Mouse (Mus musculus): ENCODE results near the gene Lrmda. TPM values are rescaled to one million over a fixed set of nuclear protein-coding genes. Genes with fewer than 3 reads are reported as not detected.

Lrmda gene
- polyA plus RNA-seq, 1 experiment: 0.14 TPM

DNA sequence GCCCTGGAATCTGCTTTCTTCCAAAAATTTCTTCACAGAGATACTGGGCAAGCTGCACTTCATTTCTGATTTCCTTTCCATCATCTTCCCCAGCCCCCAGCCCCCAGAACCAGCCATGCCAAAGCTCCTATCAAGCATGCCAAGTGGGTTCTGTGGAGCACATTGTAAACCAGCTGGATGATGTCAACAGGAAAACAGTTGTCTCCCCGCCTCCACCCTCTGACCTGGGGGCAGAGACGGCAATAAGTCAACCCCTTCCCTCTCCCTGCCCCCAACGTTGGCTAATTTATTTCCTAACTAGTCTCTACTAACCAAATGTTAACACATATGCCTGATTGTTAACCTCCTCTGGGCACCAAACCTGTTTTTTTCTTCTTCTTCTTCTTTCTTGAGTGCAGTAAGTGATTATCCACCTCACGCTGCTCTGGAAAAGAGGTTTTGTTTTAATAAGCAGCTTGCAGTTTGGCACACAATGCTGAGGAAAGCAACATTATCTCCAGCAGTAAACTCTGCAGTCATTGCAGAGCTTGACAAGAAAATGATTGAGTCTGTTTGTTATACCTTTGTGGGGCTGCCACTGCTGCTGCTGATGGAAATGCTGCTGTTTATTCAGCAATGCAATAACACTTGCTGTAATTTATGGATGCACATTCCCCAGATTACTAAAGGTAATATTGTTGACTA is 128.0 kb downstream of the Lrmda start:
- no peak for DNase-seq (ENCODE audit: extremely low spot score in 1 of 2, low spot score in 1 of 2)

DNA sequence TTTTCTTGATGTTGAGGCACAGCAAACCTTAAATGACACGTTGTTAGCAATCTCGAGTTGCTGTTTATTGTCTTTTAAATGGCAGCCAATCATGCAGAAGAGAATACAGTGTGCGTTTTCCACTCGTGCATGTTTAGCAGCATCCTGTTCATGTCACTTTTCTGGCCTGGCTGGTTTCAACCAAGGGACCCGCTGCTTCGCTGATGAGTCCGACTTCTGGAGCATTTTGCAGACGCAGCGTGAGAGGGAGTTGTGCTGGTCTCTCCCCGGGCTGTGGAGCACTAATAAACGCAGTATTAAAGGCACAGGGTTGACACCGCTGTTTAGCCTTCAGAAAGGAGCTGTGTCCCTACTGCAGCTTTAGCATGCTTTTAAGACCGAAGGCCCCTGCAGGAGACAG is 133.2 kb downstream of the Lrmda start:
- DNase-seq (ENCODE audit: extremely low spot score in 1 of 2, low spot score in 1 of 2): no peak

DNA sequence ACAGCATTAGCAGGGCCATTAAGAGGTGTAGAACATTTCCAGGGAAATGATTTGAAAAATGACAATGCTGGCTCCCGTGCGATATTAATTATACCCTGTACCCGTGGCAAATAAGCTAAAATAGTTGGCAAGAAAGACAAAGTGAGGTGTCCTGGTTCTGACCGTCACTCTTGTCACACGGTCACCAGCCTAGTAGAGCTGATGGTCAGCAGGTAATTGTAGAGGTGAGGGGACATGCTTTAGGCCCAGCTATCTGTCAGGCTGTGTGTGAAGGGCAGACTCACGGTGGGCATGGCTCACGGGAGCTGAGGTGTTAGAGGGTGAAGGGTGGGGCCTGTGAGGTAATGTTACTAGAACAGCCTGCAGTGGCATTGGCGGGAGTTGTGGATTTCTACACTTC is 134.6 kb downstream of the Lrmda start:
- DNase-seq (ENCODE audit: extremely low spot score in 1 of 2, low spot score in 1 of 2): no peak

DNA sequence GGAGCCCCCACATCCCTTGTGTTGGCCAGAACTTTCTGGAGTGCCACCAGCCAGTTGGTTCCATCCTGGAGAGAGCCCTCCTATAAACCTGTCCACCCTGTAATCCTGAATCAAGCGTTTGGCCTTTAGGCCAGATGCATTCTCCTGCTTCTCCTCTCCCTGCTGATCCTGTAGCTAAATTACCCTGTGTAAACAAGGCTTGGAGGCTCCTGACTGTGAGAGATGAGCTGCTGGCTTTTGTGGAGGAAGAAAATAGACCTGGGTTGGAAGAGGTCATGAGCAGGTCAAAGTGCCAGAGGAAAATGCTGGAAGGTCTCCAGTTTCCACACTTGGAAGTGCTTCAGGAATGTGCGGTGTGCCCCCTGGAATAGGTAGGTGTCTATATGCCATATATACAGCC is 135.5 kb downstream of the Lrmda start:
- DNase-seq (ENCODE audit: extremely low spot score in 1 of 2, low spot score in 1 of 2): no peak

GRCm38 (mm10) chr14:22155512-22156026 is 136.1 kb downstream of the Lrmda start:
- no peak for DNase-seq (ENCODE audit: extremely low spot score in 1 of 2, low spot score in 1 of 2)

DNA sequence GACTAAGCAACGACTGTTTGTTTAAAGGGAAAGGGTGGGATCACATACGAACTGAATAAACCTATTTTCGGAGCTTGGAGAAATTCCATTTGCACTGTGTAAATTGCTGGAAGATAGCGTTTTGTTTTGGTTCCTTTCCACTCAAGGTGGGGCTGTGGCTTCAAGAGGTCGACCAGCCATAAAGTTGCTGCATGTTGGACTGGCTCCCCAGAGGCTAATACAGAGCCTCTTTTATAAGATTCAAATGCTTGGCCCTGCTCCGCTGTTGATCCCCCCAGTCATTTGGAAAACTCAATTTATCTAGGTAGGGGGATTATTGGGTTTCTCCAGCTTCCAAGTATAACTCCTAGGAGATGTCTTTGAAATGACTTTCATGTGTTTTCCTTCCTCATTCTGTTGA is 137.5 kb downstream of the Lrmda start:
- no peak for DNase-seq (ENCODE audit: extremely low spot score in 1 of 2, low spot score in 1 of 2)

DNA sequence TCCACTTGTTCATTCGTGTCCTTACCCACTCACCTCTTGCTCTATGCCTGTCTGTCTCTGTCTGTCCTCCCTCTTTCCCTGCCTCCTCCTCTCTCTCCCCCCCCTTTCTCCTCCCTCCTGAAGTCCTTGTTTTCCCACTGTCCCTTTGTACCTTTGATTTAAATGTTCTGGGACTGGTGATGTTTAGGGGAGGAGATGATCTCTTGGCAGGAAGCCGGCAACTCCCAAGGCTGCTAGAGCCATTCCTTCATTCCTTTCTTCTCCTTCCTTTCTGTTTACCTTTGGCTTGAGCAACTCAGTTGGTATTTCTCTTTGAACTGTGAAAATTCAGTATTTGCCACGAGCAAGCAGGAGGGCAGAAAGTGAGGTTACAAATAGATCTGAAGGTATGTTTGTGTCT is 141.9 kb downstream of the Lrmda start:
- no peak for DNase-seq (ENCODE audit: extremely low spot score in 1 of 2, low spot score in 1 of 2)

GRCm38 (mm10) chr14:22167285-22167684 is 147.8 kb downstream of the Lrmda start:
- DNase-seq (ENCODE audit: extremely low spot score in 1 of 2, low spot score in 1 of 2): no peak

DNA sequence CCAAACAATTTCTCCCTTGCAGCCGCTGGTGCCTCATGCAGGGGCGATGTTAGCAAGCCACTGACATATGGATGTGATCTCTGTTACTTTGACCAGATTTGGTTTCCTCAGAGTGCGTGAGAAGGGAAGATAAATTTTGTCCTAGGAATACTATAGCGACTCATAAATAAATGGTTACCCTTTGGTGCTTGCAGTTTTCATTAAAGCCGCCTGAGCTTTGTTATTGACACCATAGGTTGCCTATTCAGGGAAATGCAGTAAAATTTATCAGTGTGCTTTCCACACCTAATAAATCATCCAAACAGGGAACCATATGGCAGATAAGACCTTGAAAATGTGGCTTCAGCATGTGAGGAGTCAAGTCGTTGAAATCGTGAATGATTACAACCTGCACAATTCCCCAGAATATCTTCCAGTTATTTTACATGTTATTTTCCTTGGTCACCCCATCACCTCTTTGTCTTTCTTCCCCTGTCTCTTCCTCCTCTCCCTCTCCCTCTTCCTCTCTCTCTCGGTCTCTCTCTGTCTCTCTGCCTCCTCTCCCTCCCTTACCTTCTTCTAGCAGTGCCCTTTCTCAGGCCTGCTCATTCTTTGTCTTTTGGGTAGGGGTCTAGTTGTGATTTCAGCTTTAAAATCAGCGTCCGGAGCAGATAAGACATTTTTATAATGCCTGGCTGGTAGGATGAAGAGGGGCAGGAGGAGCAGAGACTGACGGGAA is 148.7 kb downstream of the Lrmda start:
- no peak for DNase-seq (ENCODE audit: extremely low spot score in 1 of 2, low spot score in 1 of 2)

GRCm38 (mm10) chr14:22168795-22169568 is 149.5 kb downstream of the Lrmda start:
- DNase-seq (ENCODE audit: extremely low spot score in 1 of 2, low spot score in 1 of 2): no peak

GRCm38 (mm10) chr14:22174757-22175156 is 155.2 kb downstream of the Lrmda start:
- DNase-seq (ENCODE audit: extremely low spot score in 1 of 2, low spot score in 1 of 2): no peak

- DNase-seq (ENCODE audit: extremely low spot score in 1 of 2, low spot score in 1 of 2): no peak
These were observed 160.2 kb downstream of the Lrmda start for GRCm38 (mm10) chr14:22179761-22180160.

GRCm38 (mm10) chr14:22181508-22181907 is 162.0 kb downstream of the Lrmda start:
- DNase-seq (ENCODE audit: extremely low spot score in 1 of 2, low spot score in 1 of 2): no peak

- no peak for DNase-seq (ENCODE audit: extremely low spot score in 1 of 2, low spot score in 1 of 2)
These were observed 163.7 kb downstream of the Lrmda start for GRCm38 (mm10) chr14:22183195-22183594.

DNA sequence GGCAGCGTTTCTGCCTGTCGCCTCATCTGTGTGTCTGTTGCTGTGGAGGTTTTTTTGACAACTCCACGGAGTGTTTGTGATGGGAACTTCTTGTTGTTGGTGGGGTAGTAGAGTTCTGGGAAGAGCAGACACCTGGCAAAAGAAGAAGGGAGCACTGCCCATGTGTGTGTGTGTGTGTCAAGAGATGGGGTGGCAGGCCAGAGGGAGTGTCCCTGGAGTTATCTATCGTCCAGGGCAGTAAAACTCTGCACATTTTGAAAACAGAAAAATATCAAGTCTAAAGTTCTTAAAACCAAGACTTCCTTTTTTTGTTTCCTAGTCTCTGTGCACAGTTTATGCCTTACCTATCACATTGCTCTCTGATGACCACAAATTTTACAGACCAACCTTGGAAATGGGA is 165.9 kb downstream of the Lrmda start:
- DNase-seq (ENCODE audit: extremely low spot score in 1 of 2, low spot score in 1 of 2): no peak

- no peak for DNase-seq (ENCODE audit: extremely low spot score in 1 of 2, low spot score in 1 of 2)
These were observed 170.6 kb downstream of the Lrmda start for GRCm38 (mm10) chr14:22190111-22190510.

GRCm38 (mm10) chr14:22192185-22192584 is 172.7 kb downstream of the Lrmda start:
- DNase-seq (ENCODE audit: extremely low spot score in 1 of 2, low spot score in 1 of 2): no peak

GRCm38 (mm10) chr14:22198021-22198420 is 178.5 kb downstream of the Lrmda start:
- no peak for DNase-seq (ENCODE audit: extremely low spot score in 1 of 2, low spot score in 1 of 2)

- DNase-seq (ENCODE audit: extremely low spot score in 1 of 2, low spot score in 1 of 2): no peak
These were observed 179.3 kb downstream of the Lrmda start for GRCm38 (mm10) chr14:22198641-22199425.

DNA sequence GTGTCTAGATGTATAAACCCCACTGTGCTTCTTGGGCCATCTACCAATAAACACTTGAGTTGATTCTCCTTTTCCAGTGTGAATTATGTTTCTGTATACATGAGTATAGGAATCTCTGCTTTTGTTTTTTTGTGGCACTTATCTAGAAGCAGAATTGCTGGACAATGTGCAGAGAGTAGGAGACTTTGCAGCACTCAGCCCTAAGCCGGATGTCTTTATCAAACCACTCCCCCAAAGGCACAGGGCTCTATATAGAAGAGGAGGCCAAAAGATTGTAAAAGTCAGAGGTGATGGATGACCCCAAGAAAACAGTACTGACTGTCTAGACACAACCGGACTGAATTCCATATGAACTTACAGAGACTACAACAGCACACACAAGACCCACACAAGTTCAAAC is 182.2 kb downstream of the Lrmda start:
- DNase-seq (ENCODE audit: extremely low spot score in 1 of 2, low spot score in 1 of 2): no peak

DNA sequence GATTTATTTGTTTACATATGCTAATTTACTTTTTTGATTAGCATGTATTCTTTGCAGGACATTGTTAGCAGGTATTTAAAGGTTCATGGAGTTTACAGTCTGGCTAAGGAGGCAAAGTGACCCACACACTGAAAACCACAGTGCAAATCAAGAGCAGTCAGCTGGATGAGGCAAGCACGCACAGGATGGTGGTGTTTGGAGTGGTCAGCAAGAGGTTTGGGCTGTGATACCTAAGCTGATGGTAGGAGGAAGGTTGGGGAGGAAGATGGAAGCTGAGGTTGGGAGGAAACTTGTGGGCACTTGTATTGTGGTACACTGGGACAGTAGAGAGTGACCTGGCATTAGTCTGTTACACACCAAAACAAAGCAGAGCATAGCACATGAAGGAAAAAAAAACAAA is 191.1 kb downstream of the Lrmda start:
- DNase-seq (ENCODE audit: extremely low spot score in 1 of 2, low spot score in 1 of 2): no peak

Data from frontal cortex, adult 2 months (tissue).